Mouse (Mus musculus) liver, embryonic 14.5 days (tissue): Measurements from ENCODE around the gene Fblim1. TPM values are rescaled to one million over a fixed set of nuclear protein-coding genes. Genes with fewer than 3 reads are reported as not detected.
"Not testable (repeated sequence)": the region's sequence is repeated elsewhere in the genome, so short reads cannot be mapped to it uniquely, and the experiment has no call there.

Experiments
- ATAC-seq: fragments of 200-750 bp; cut with Nextera tagmentation; 2 replicates; pipeline ENCODE4 v1.8.0; 2017; ENCODE audit warnings: moderate number of reproducible peaks, mild to moderate bottlenecking, moderate library complexity; ENCODE audit not compliant: insufficient read depth
- DNase-seq, 3 experiments: peaks; one replicate each; pipeline ENCODE4 v3.0.0-alpha.2; 2012 to 2013; ENCODE audit warnings: low read depth in 3 of 3, low spot score in 3 of 3
- H3K27ac ChIP-seq: fragments of 300-500 bp; sonication (generic); 2 replicates; pipeline ENCODE4 v1.5.1; 2014; ENCODE audit warnings: moderate library complexity, mild to moderate bottlenecking, control low read depth, inconsistent platforms
- H3K27me3 ChIP-seq: fragments of 300-500 bp; sonication (generic); 2 replicates; pipeline ENCODE4 v1.6.1; 2014; ENCODE audit warnings: mild to moderate bottlenecking, low read length, moderate library complexity; ENCODE audit not compliant: control insufficient read depth, insufficient read depth
- H3K36me3 ChIP-seq: fragments of 300-500 bp; sonication (generic); replicated peaks from 2 replicates; pipeline ENCODE4 v1.6.1; 2014; ENCODE audit warnings: low read depth; ENCODE audit not compliant: control insufficient read depth, insufficient read depth
- H3K4me1 ChIP-seq, 2 experiments: fragments of 200-500 bp in 1 of 2; fragments of 300-500 bp in 1 of 2; sonication (generic) in 1 of 2; replicated peaks; 2 replicates each; pipeline ENCODE4 v1.6.1; 2012 to 2014; ENCODE audit warnings: antibody characterized with exemption in 1 of 2, inconsistent platforms in 1 of 2, low read length in 1 of 2; ENCODE audit not compliant: control insufficient read depth in 2 of 2, insufficient read depth in 2 of 2
- H3K4me2 ChIP-seq: fragments of 300-500 bp; sonication (generic); 2 replicates; pipeline ENCODE4 v1.6.1; 2014; ENCODE audit warnings: low read depth, mild to moderate bottlenecking, control low read depth, moderate library complexity
- H3K4me3 ChIP-seq, 2 experiments: fragments of 200-500 bp in 1 of 2; fragments of 300-500 bp in 1 of 2; sonication (generic) in 1 of 2; 2 replicates each; pipeline ENCODE4 v1.5.1; 2012 to 2014; ENCODE audit warnings: low read depth in 2 of 2, low read length in 2 of 2, mild to moderate bottlenecking in 2 of 2, control low read depth in 1 of 2, inconsistent platforms in 1 of 2, moderate library complexity in 1 of 2; ENCODE audit not compliant: insufficient read depth in 1 of 2
- H3K9ac ChIP-seq: fragments of 300-500 bp; sonication (generic); replicated peaks from 2 replicates; pipeline ENCODE4 v1.6.1; 2014; ENCODE audit warnings: mild to moderate bottlenecking, control low read depth, moderate library complexity
- H3K9me3 ChIP-seq: fragments of 300-500 bp; sonication (generic); 2 replicates; pipeline ENCODE4 v1.6.1; 2016; ENCODE audit warnings: low read length, mixed read lengths; ENCODE audit not compliant: control insufficient read depth
- CTCF ChIP-seq: IDR thresholded peaks from 2 replicates; pipeline ENCODE4 v1.5.1; 2016; ENCODE audit warnings: antibody characterized with exemption, low read depth, control low read depth
- EP300 ChIP-seq: IDR thresholded peaks from 2 replicates; pipeline ENCODE4 v1.6.1; 2016; ENCODE audit warnings: antibody characterized with exemption, low read depth
- WGBS: fragments of 180-500 bp; shearing (Covaris S2); extraction: QIAGEN DNeasy Blood & Tissue Kit; methylation state at CpG from one replicate; pipeline ENCODE4 v1.1.7; 2014; ENCODE audit not compliant: insufficient replicate concordance; 5-methylcytosine and 5-hydroxymethylcytosine counted together
- polyA plus RNA-seq, 2 experiments: library from polyadenylated mRNA; depleted of rRNA in 1 of 2; stranded (reverse) in 1 of 2; unstranded in 1 of 2; fragments of >200 nt; fragmentation: Nextera tagmentation in 1 of 2; extraction: Ambion mirVana in 1 of 2; gene quantifications; 2 replicates each; pipeline versions ENCODE4 v1.2.1 to v1.2.3; 2012 to 2014

Fblim1 gene
- polyA plus RNA-seq, 2 experiments: 0.77 to 1.1 TPM

DNA sequence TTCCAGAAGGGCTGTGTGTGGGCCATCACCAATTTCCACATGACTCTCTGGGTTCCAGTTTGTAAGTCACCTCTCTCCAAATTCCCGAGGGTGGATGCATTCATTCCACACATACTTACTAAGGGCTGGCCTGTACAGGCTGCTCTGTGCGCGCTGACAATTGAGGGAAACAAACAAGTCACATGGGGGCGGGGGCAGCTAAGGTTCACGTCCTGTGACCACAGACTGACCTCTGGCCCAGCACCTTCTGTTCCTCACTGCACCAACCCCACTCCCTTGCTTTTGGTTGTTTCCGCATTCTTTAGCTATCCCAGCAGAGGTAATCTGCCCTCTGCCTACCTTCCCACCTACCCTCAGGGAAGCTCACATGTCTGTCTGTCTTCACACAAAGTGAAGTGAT lies 35.9 kb downstream of the Fblim1 start:
- Histone ChIP-seq H3K4me2 (no peak overlapping the region), H3K27me3 (no peaks in the 10 kb centered on the region), H3K4me1 (peaks cover 0 to 4% of the 10 kb centered on the region in 2 experiments; a peak in 3 of 4 replicates), H3K9ac (no peak overlapping the region), H3K9me3 (no peaks in the 10 kb centered on the region), H3K36me3 (no peaks in the 10 kb centered on the region), H3K27ac (no peak overlapping the region), H3K4me3 (no peak overlapping the region)
- DNase-seq (no peak), ATAC-seq (peak; percentile 31; the same call in 1 of the 2 replicates)
- WGBS: 41% methylated on average over 6 of the region's 6 CpGs
- TF ChIP-seq EP300 (no peak), CTCF (no peak)

DNA sequence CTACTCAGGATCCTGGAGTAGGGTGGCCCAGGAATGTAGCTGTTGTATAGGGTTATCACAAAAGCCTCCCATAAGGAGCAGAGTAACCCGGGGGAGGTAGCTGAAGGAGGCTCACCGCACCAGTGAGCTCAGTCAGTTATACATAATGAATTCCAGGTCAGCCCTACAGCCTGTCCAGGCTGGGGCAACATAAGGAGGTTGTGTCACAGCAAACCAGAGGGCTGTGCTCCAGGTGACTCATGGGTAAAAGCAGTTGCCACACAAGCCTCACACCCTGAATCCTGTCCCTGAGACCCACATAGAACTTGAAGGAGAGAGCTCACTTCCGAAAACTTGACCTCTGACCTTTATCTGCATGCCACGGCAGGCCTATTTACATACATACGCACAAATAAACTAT lies 36.9 kb downstream of the Fblim1 start:
- H3K9ac ChIP-seq: no peak overlapping the region
- TF ChIP-seq EP300 (no peak), CTCF (no peak)
- peaks cover 0 to 4% of the 10 kb centered on the region in 2 experiments; a peak in 3 of 4 replicates for H3K4me1 ChIP-seq
- H3K27me3 ChIP-seq: no peaks in the 10 kb centered on the region
- no peak overlapping the region for H3K27ac ChIP-seq
- H3K4me3 ChIP-seq: no peak overlapping the region
- 75% methylated on average over 5 of the region's 5 CpGs for WGBS
- DNase-seq: no peak
- no peaks in the 10 kb centered on the region for H3K9me3 ChIP-seq
- no peaks in the 10 kb centered on the region for H3K36me3 ChIP-seq
- ATAC-seq: no peak
- no peak overlapping the region for H3K4me2 ChIP-seq

DNA sequence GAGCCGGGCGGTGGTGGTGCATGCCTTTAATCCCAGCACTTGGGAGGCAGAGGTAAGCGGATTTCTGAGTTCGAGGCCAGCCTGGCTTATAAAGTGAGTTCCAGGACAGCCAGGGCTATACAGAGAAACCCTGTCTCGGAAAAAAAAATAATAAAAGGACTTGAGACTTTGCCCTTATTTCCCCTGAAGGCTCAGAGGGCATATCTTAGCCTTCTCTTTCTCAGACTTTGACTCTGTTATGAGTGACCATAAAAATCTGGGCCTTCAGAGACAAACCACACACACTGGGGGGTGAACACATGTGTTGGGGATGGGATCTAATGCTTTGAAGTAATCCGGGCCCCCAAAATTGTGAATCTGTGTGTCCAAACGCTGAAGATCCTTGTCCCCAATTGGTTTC lies 38.7 kb downstream of the Fblim1 start:
- not testable (repeated sequence) for H3K27me3 ChIP-seq, H3K27ac ChIP-seq, H3K4me1 ChIP-seq, ATAC-seq, H3K4me2 ChIP-seq, DNase-seq, H3K9ac ChIP-seq, H3K9me3 ChIP-seq, H3K4me3 ChIP-seq, H3K36me3 ChIP-seq
- WGBS: 76% methylated on average over 7 of the region's 7 CpGs

DNA sequence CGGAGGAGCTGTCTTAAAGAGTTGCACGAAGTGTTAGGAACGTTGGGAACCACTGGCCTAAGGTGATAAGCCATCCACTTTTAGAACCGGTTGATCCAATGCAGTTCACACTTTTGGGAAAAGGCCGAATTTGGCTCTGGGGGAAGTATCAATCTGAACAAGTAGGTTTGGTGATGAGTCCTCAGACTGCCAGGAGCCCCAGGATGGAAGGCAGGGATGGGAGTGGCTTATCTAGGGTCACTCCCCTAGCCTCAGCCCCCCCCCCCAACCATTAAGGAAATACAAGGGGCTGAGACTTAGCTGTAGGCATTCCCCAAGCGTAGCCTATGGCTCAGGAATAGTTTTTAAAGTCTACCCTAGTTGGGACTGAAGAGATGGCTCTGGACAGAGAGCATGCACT lies 39.7 kb downstream of the Fblim1 start:
- Histone ChIP-seq H3K9me3 (no peaks in the 10 kb centered on the region), H3K27me3 (no peaks in the 10 kb centered on the region), H3K36me3 (no peaks in the 10 kb centered on the region), H3K4me2 (no peak overlapping the region), H3K9ac (no peak overlapping the region), H3K27ac (no peak overlapping the region), H3K4me1 (no peaks in the 10 kb centered on the region; a peak in 1 of 4 replicates), H3K4me3 (no peak overlapping the region)
- TF ChIP-seq EP300 (no peak), CTCF (no peak)
- ATAC-seq (no peak), DNase-seq (no peak)
- 73% methylated on average over 6 of the region's 6 CpGs for WGBS

DNA sequence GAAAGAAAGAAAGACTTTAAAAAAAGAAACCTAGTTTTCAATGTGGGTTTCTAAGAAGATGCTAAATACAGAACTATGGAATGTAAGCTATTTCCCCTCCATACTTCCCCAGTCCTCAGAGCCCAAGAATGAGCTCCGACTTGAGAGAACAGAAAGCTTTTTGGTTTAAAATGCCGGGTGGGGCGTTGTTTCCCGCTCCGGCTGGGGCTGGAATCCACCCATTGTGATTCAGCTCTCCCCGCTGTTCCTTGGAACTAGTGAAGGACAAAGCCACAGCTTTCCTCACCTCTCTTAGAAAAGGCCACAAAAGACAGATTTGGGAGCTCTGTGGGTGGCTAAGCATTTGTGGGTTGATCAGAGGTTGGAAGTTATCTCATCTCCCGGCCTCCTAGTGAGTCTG lies 40.6 kb downstream of the Fblim1 start:
- H3K4me2 ChIP-seq: no peak overlapping the region
- no peak overlapping the region for H3K27ac ChIP-seq
- no peak for TF ChIP-seq CTCF
- TF ChIP-seq EP300: no peak
- no peaks in the 10 kb centered on the region for H3K27me3 ChIP-seq
- H3K4me3 ChIP-seq: no peak overlapping the region
- no peaks in the 10 kb centered on the region for H3K9me3 ChIP-seq
- no peaks in the 10 kb centered on the region; a peak in 1 of 4 replicates for H3K4me1 ChIP-seq
- 58% methylated on average over 7 of the region's 7 CpGs for WGBS
- no peaks in the 10 kb centered on the region for H3K36me3 ChIP-seq
- DNase-seq: no peak
- ATAC-seq: no peak
- no peak overlapping the region for H3K9ac ChIP-seq
